Mouse (Mus musculus): ENCODE measurements around the gene Ttll9. TPM values are rescaled to one million over a fixed set of nuclear protein-coding genes. Genes with fewer than 3 reads are reported as not detected.

Gene Ttll9
- polyA plus RNA-seq, 1 experiment from 2014 or later, result 5.3 TPM

- H3K4me2 ChIP-seq (ENCODE audit: low read length), result peak within 1 kb of the TSS; percentile 91
- peaks cover 10% of the 10 kb centered on the region for H3K4me1 ChIP-seq (ENCODE audit: control insufficient read depth, insufficient read depth, low read length)
- H3K27me3 ChIP-seq (ENCODE audit: control insufficient read depth, insufficient read depth, low read length), result no peaks in the 10 kb centered on the region
- ATAC-seq (ENCODE audit: low FRiP score, low TSS enrichment), result peak; percentile 92
- peak within 1 kb of the TSS; percentile 52; the same call in 1 of the 2 replicates for H3K27ac ChIP-seq (replicated peaks; ENCODE audit: low read depth, low read length)
- peak within 1 kb of the TSS; percentile 84 for H3K9ac ChIP-seq (replicated peaks; ENCODE audit: low read length)
- WGBS, result 1% methylated on average over 54 of the region's 54 CpGs
- H3K36me3 ChIP-seq (ENCODE audit: control insufficient read depth, insufficient read depth, low read length), result peaks cover 28% of the 10 kb centered on the region
- DNase-seq, result peak; percentile 99
- H3K9me3 ChIP-seq (ENCODE audit: control insufficient read depth, low read length), result no peaks in the 10 kb centered on the region
- peak within 1 kb of the TSS; percentile 64 for H3K4me3 ChIP-seq (replicated peaks; ENCODE audit: low read depth, low read length)
Observed at GRCm38 (mm10) chr2:153014758-153015593, 52.7 kb downstream of the Ttll9 start, which contains the start of gene Pdrg1. Pdrg1 (minus strand) TSS chr2:153015427.

- Histone ChIP-seq H3K27ac (replicated peaks; ENCODE audit: low read depth, low read length) (peak overlapping the region; percentile 52; the same call in 1 of the 2 replicates), H3K4me1 (ENCODE audit: control insufficient read depth, insufficient read depth, low read length) (peaks cover 10% of the 10 kb centered on the region), H3K9me3 (ENCODE audit: control insufficient read depth, low read length) (no peaks in the 10 kb centered on the region), H3K4me2 (ENCODE audit: low read length) (peak overlapping the region; percentile 47), H3K9ac (replicated peaks; ENCODE audit: low read length) (peak overlapping the region; percentile 34; the same call in 1 of the 2 replicates), H3K36me3 (ENCODE audit: control insufficient read depth, insufficient read depth, low read length) (peaks cover 20% of the 10 kb centered on the region), H3K27me3 (ENCODE audit: control insufficient read depth, insufficient read depth, low read length) (no peaks in the 10 kb centered on the region), H3K4me3 (replicated peaks; ENCODE audit: low read depth, low read length) (0 out of 2 replicates have a peak overlapping the region, but pooled peaks have one; percentile 64)
- no peak for ATAC-seq (ENCODE audit: low FRiP score, low TSS enrichment)
- 44% methylated on average over 8 of the region's 8 CpGs for WGBS
- peak; percentile 33 for DNase-seq
Observed at GRCm38 (mm10) chr2:153015804-153016203, 53.5 kb downstream of the Ttll9 start.

GRCm38 (mm10) chr2:153016786-153017185 lies 54.5 kb downstream of the Ttll9 start:
- Histone ChIP-seq H3K4me3 (replicated peaks; ENCODE audit: low read depth, low read length) (no peak overlapping the region), H3K4me2 (ENCODE audit: low read length) (no peak overlapping the region), H3K36me3 (ENCODE audit: control insufficient read depth, insufficient read depth, low read length) (0 out of 2 replicates have a peak, but pooled peaks cover 10% of the 10 kb centered on the region), H3K27me3 (ENCODE audit: control insufficient read depth, insufficient read depth, low read length) (no peaks in the 10 kb centered on the region), H3K9ac (replicated peaks; ENCODE audit: low read length) (no peak overlapping the region), H3K9me3 (ENCODE audit: control insufficient read depth, low read length) (no peaks in the 10 kb centered on the region), H3K4me1 (ENCODE audit: control insufficient read depth, insufficient read depth, low read length) (peaks cover 10% of the 10 kb centered on the region), H3K27ac (replicated peaks; ENCODE audit: low read depth, low read length) (no peak overlapping the region)
- ATAC-seq (ENCODE audit: low FRiP score, low TSS enrichment), result no peak
- no peak for DNase-seq
- 42% methylated on average over 5 of the region's 5 CpGs for WGBS

GRCm38 (mm10) chr2:153019355-153019754 lies 57.1 kb downstream of the Ttll9 start:
- Histone ChIP-seq H3K36me3 (ENCODE audit: control insufficient read depth, insufficient read depth, low read length) (no peaks in the 10 kb centered on the region), H3K27me3 (ENCODE audit: control insufficient read depth, insufficient read depth, low read length) (no peaks in the 10 kb centered on the region), H3K4me1 (ENCODE audit: control insufficient read depth, insufficient read depth, low read length) (peaks cover 3% of the 10 kb centered on the region; the same call in 1 of the 2 replicates), H3K4me3 (replicated peaks; ENCODE audit: low read depth, low read length) (no peak overlapping the region), H3K9ac (replicated peaks; ENCODE audit: low read length) (no peak overlapping the region), H3K27ac (replicated peaks; ENCODE audit: low read depth, low read length) (no peak overlapping the region), H3K9me3 (ENCODE audit: control insufficient read depth, low read length) (no peaks in the 10 kb centered on the region), H3K4me2 (ENCODE audit: low read length) (no peak overlapping the region)
- DNase-seq, result no peak
- 93% methylated on average over 3 of the region's 3 CpGs for WGBS
- ATAC-seq (ENCODE audit: low FRiP score, low TSS enrichment), result no peak

- Histone ChIP-seq H3K9me3 (ENCODE audit: control insufficient read depth, low read length) (no peaks in the 10 kb centered on the region), H3K4me2 (ENCODE audit: low read length) (no peak overlapping the region), H3K36me3 (ENCODE audit: control insufficient read depth, insufficient read depth, low read length) (no peaks in the 10 kb centered on the region), H3K4me3 (replicated peaks; ENCODE audit: low read depth, low read length) (no peak overlapping the region), H3K27me3 (ENCODE audit: control insufficient read depth, insufficient read depth, low read length) (no peaks in the 10 kb centered on the region), H3K27ac (replicated peaks; ENCODE audit: low read depth, low read length) (no peak overlapping the region), H3K4me1 (ENCODE audit: control insufficient read depth, insufficient read depth, low read length) (no peaks in the 10 kb centered on the region), H3K9ac (replicated peaks; ENCODE audit: low read length) (no peak overlapping the region)
- no peak for ATAC-seq (ENCODE audit: low FRiP score, low TSS enrichment)
- DNase-seq, result no peak
- 54% methylated on average over 3 of the region's 3 CpGs for WGBS
Observed at GRCm38 (mm10) chr2:153021163-153021562, 58.9 kb downstream of the Ttll9 start.

GRCm38 (mm10) chr2:153022855-153023254 lies 60.6 kb downstream of the Ttll9 start:
- no peak overlapping the region for H3K4me3 ChIP-seq (replicated peaks; ENCODE audit: low read depth, low read length)
- no peaks in the 10 kb centered on the region for H3K27me3 ChIP-seq (ENCODE audit: control insufficient read depth, insufficient read depth, low read length)
- H3K36me3 ChIP-seq (ENCODE audit: control insufficient read depth, insufficient read depth, low read length), result no peaks in the 10 kb centered on the region
- H3K4me1 ChIP-seq (ENCODE audit: control insufficient read depth, insufficient read depth, low read length), result no peaks in the 10 kb centered on the region
- H3K27ac ChIP-seq (replicated peaks; ENCODE audit: low read depth, low read length), result no peak overlapping the region
- H3K9me3 ChIP-seq (ENCODE audit: control insufficient read depth, low read length), result no peaks in the 10 kb centered on the region
- H3K4me2 ChIP-seq (ENCODE audit: low read length), result no peak overlapping the region
- DNase-seq (no peak), ATAC-seq (ENCODE audit: low FRiP score, low TSS enrichment) (no peak)
- WGBS, result 68% methylated on average over 4 of the region's 4 CpGs
- H3K9ac ChIP-seq (replicated peaks; ENCODE audit: low read length), result no peak overlapping the region

GRCm38 (mm10) chr2:153026052-153026451 lies 63.8 kb downstream of the Ttll9 start:
- Histone ChIP-seq H3K9ac (replicated peaks; ENCODE audit: low read length) (no peak overlapping the region), H3K4me2 (ENCODE audit: low read length) (no peak overlapping the region), H3K27ac (replicated peaks; ENCODE audit: low read depth, low read length) (no peak overlapping the region), H3K4me3 (replicated peaks; ENCODE audit: low read depth, low read length) (no peak overlapping the region), H3K36me3 (ENCODE audit: control insufficient read depth, insufficient read depth, low read length) (no peaks in the 10 kb centered on the region), H3K4me1 (ENCODE audit: control insufficient read depth, insufficient read depth, low read length) (peaks cover 7% of the 10 kb centered on the region), H3K27me3 (ENCODE audit: control insufficient read depth, insufficient read depth, low read length) (no peaks in the 10 kb centered on the region), H3K9me3 (ENCODE audit: control insufficient read depth, low read length) (no peaks in the 10 kb centered on the region)
- ATAC-seq (ENCODE audit: low FRiP score, low TSS enrichment) (no peak), DNase-seq (no peak)
- WGBS, result 82% methylated on average over 7 of the region's 7 CpGs

- H3K4me3 ChIP-seq (replicated peaks; ENCODE audit: low read depth, low read length), result no peak overlapping the region
- H3K27me3 ChIP-seq (ENCODE audit: control insufficient read depth, insufficient read depth, low read length), result no peaks in the 10 kb centered on the region
- peaks cover 8% of the 10 kb centered on the region for H3K4me1 ChIP-seq (ENCODE audit: control insufficient read depth, insufficient read depth, low read length)
- ATAC-seq (ENCODE audit: low FRiP score, low TSS enrichment), result no peak
- no peak overlapping the region for H3K27ac ChIP-seq (replicated peaks; ENCODE audit: low read depth, low read length)
- 39% methylated on average over 4 of the region's 4 CpGs for WGBS
- H3K36me3 ChIP-seq (ENCODE audit: control insufficient read depth, insufficient read depth, low read length), result no peaks in the 10 kb centered on the region
- no peaks in the 10 kb centered on the region for H3K9me3 ChIP-seq (ENCODE audit: control insufficient read depth, low read length)
- no peak overlapping the region for H3K4me2 ChIP-seq (ENCODE audit: low read length)
- DNase-seq, result no peak
- no peak overlapping the region for H3K9ac ChIP-seq (replicated peaks; ENCODE audit: low read length)
Observed at GRCm38 (mm10) chr2:153027501-153027900, 65.2 kb downstream of the Ttll9 start.

GRCm38 (mm10) chr2:153030422-153030821 lies 68.1 kb downstream of the Ttll9 start:
- peak overlapping the region; percentile 93 for H3K27ac ChIP-seq (replicated peaks; ENCODE audit: low read depth, low read length)
- 12% methylated on average over 4 of the region's 4 CpGs for WGBS
- no peaks in the 10 kb centered on the region for H3K27me3 ChIP-seq (ENCODE audit: control insufficient read depth, insufficient read depth, low read length)
- no peak for DNase-seq
- H3K4me3 ChIP-seq (replicated peaks; ENCODE audit: low read depth, low read length), result peak overlapping the region; percentile 69; the same call in 1 of the 2 replicates
- H3K9ac ChIP-seq (replicated peaks; ENCODE audit: low read length), result peak overlapping the region; percentile 76; the same call in 1 of the 2 replicates
- H3K4me2 ChIP-seq (ENCODE audit: low read length), result peak overlapping the region; percentile 83
- H3K36me3 ChIP-seq (ENCODE audit: control insufficient read depth, insufficient read depth, low read length), result no peaks in the 10 kb centered on the region
- H3K4me1 ChIP-seq (ENCODE audit: control insufficient read depth, insufficient read depth, low read length), result peaks cover 35% of the 10 kb centered on the region
- ATAC-seq (ENCODE audit: low FRiP score, low TSS enrichment), result no peak
- no peaks in the 10 kb centered on the region for H3K9me3 ChIP-seq (ENCODE audit: control insufficient read depth, low read length)

Measured in midbrain, embryonic 14.5 days (tissue).